Mouse (Mus musculus) forebrain, embryonic 15.5 days (tissue): ENCODE results near the gene Zfp451. TPM values are rescaled to one million over a fixed set of nuclear protein-coding genes. Genes with fewer than 3 reads are reported as not detected.

Experiments used
- ATAC-seq: fragments of 200-750 bp; cut with Nextera tagmentation; replicated peaks from 2 replicates; pipeline ENCODE4 v1.8.0; 2017; ENCODE audit warnings: mild to moderate bottlenecking, moderate TSS enrichment, moderate library complexity
- H3K27ac ChIP-seq: fragments of 300-500 bp; sonication (generic); replicated peaks from 2 replicates; pipeline ENCODE4 v1.5.1; 2015; ENCODE audit warnings: mild to moderate bottlenecking, inconsistent platforms
- H3K27me3 ChIP-seq: fragments of 300-500 bp; sonication (generic); 2 replicates; pipeline ENCODE4 v1.6.1; 2015; ENCODE audit warnings: inconsistent platforms
- H3K36me3 ChIP-seq: fragments of 300-500 bp; sonication (generic); 2 replicates; pipeline ENCODE4 v1.6.1; 2015; ENCODE audit warnings: mild to moderate bottlenecking, inconsistent platforms
- H3K4me1 ChIP-seq: fragments of 300-500 bp; sonication (generic); 2 replicates; pipeline ENCODE4 v1.6.1; 2015; ENCODE audit warnings: inconsistent platforms
- H3K4me2 ChIP-seq: fragments of 300-500 bp; sonication (generic); replicated peaks from 2 replicates; pipeline ENCODE4 v1.6.1; 2015; ENCODE audit warnings: mild to moderate bottlenecking, inconsistent platforms
- H3K4me3 ChIP-seq: fragments of 300-500 bp; sonication (generic); 2 replicates; pipeline ENCODE4 v1.5.1; 2015; ENCODE audit warnings: mild to moderate bottlenecking, inconsistent platforms
- H3K9ac ChIP-seq: fragments of 300-500 bp; sonication (generic); replicated peaks from 2 replicates; pipeline ENCODE4 v1.6.1; 2015; ENCODE audit warnings: mild to moderate bottlenecking, inconsistent platforms
- H3K9me3 ChIP-seq: fragments of 300-500 bp; sonication (generic); 2 replicates; pipeline ENCODE4 v1.6.1; 2016; ENCODE audit warnings: inconsistent platforms
- WGBS: fragments of 180-500 bp; shearing (Covaris S2); methylation state at CpG from one replicate; pipeline ENCODE4 v1.1.7; 2015; ENCODE audit warnings: mixed read lengths; 5-methylcytosine and 5-hydroxymethylcytosine counted together
- polyA plus RNA-seq: library from polyadenylated mRNA; unstranded; fragments of >200 nt; fragmentation: Nextera tagmentation; extraction: Ambion mirVana; gene quantifications from 2 replicates; pipeline ENCODE4 v1.2.1, GENCODE M21; 2015

Zfp451 gene
- polyA plus RNA-seq, 1 experiment from 2014 or later, result 47.0 TPM

GRCm38 (mm10) chr1:33776175-33776611, 38.2 kb downstream of the Zfp451 start:
- H3K9me3 ChIP-seq, result no peaks in the 10 kb centered on the region
- no peak for ATAC-seq
- H3K27me3 ChIP-seq, result no peaks in the 10 kb centered on the region
- no peaks in the 10 kb centered on the region for H3K4me1 ChIP-seq
- H3K36me3 ChIP-seq, result peaks cover 37% of the 10 kb centered on the region
- no peak overlapping the region for H3K4me2 ChIP-seq
- H3K9ac ChIP-seq, result no peak overlapping the region
- WGBS, result 78% methylated on average over 14 of the region's 14 CpGs
- 0 out of 2 replicates have a peak overlapping the region, but pooled peaks have one; percentile 11 for H3K27ac ChIP-seq
- H3K4me3 ChIP-seq, result no peak overlapping the region

- no peaks in the 10 kb centered on the region for H3K4me1 ChIP-seq
- H3K27ac ChIP-seq, result no peak overlapping the region
- H3K27me3 ChIP-seq, result no peaks in the 10 kb centered on the region
- 95% methylated on average over 9 of the region's 9 CpGs for WGBS
- no peak overlapping the region for H3K9ac ChIP-seq
- no peaks in the 10 kb centered on the region for H3K9me3 ChIP-seq
- peaks cover 45% of the 10 kb centered on the region for H3K36me3 ChIP-seq
- H3K4me3 ChIP-seq, result no peak overlapping the region
- ATAC-seq, result no peak
- no peak overlapping the region for H3K4me2 ChIP-seq
These were observed 42.3 kb downstream of the Zfp451 start for GRCm38 (mm10) chr1:33772106-33772505.

GRCm38 (mm10) chr1:33771621-33772020, 42.8 kb downstream of the Zfp451 start:
- Histone ChIP-seq H3K9me3 (no peaks in the 10 kb centered on the region), H3K27me3 (no peaks in the 10 kb centered on the region), H3K4me2 (no peak overlapping the region), H3K4me1 (no peaks in the 10 kb centered on the region), H3K27ac (no peak overlapping the region), H3K36me3 (peaks cover 45% of the 10 kb centered on the region), H3K4me3 (no peak overlapping the region), H3K9ac (no peak overlapping the region)
- WGBS, result 94% methylated on average over 10 of the region's 10 CpGs
- no peak for ATAC-seq

GRCm38 (mm10) chr1:33768827-33769226, 45.6 kb downstream of the Zfp451 start:
- H3K27me3 ChIP-seq, result no peaks in the 10 kb centered on the region
- ATAC-seq, result no peak
- H3K27ac ChIP-seq, result no peak overlapping the region
- no peak overlapping the region for H3K4me2 ChIP-seq
- no peak overlapping the region for H3K9ac ChIP-seq
- peaks cover 38% of the 10 kb centered on the region for H3K36me3 ChIP-seq
- no peaks in the 10 kb centered on the region for H3K9me3 ChIP-seq
- H3K4me3 ChIP-seq, result no peak overlapping the region
- H3K4me1 ChIP-seq, result no peaks in the 10 kb centered on the region

GRCm38 (mm10) chr1:33768091-33768787, 46.2 kb downstream of the Zfp451 start:
- peaks cover 38% of the 10 kb centered on the region for H3K36me3 ChIP-seq
- H3K27me3 ChIP-seq, result no peaks in the 10 kb centered on the region
- 80% methylated on average over 1 of the region's 1 CpGs for WGBS
- no peak overlapping the region for H3K4me2 ChIP-seq
- H3K9me3 ChIP-seq, result no peaks in the 10 kb centered on the region
- no peak overlapping the region for H3K27ac ChIP-seq
- no peak overlapping the region for H3K4me3 ChIP-seq
- ATAC-seq, result no peak
- no peaks in the 10 kb centered on the region for H3K4me1 ChIP-seq
- H3K9ac ChIP-seq, result no peak overlapping the region

- no peak for ATAC-seq
- H3K27ac ChIP-seq, result no peak overlapping the region
- no peak overlapping the region for H3K4me2 ChIP-seq
- no peaks in the 10 kb centered on the region for H3K27me3 ChIP-seq
- H3K9ac ChIP-seq, result no peak overlapping the region
- no peaks in the 10 kb centered on the region for H3K9me3 ChIP-seq
- no peaks in the 10 kb centered on the region for H3K4me1 ChIP-seq
- H3K4me3 ChIP-seq, result no peak overlapping the region
- H3K36me3 ChIP-seq, result peaks cover 32% of the 10 kb centered on the region
- 68% methylated on average over 16 of the region's 16 CpGs for WGBS
These were observed 47.6 kb downstream of the Zfp451 start for GRCm38 (mm10) chr1:33766520-33767508.

- H3K4me2 ChIP-seq, result no peak overlapping the region
- 87% methylated on average over 11 of the region's 11 CpGs for WGBS
- no peak overlapping the region for H3K9ac ChIP-seq
- H3K27ac ChIP-seq, result no peak overlapping the region
- no peak for ATAC-seq
- no peaks in the 10 kb centered on the region for H3K9me3 ChIP-seq
- H3K4me1 ChIP-seq, result no peaks in the 10 kb centered on the region
- peaks cover 36% of the 10 kb centered on the region for H3K36me3 ChIP-seq
- no peaks in the 10 kb centered on the region for H3K27me3 ChIP-seq
- H3K4me3 ChIP-seq, result no peak overlapping the region
These were observed 48.8 kb downstream of the Zfp451 start for GRCm38 (mm10) chr1:33765468-33766080.

GRCm38 (mm10) chr1:33763826-33764225, 50.6 kb downstream of the Zfp451 start:
- 69% methylated on average over 2 of the region's 2 CpGs for WGBS
- Histone ChIP-seq H3K4me2 (no peak overlapping the region), H3K4me1 (no peaks in the 10 kb centered on the region), H3K4me3 (no peak overlapping the region), H3K27me3 (no peaks in the 10 kb centered on the region), H3K9ac (no peak overlapping the region), H3K27ac (no peak overlapping the region), H3K9me3 (no peaks in the 10 kb centered on the region), H3K36me3 (peaks cover 27% of the 10 kb centered on the region)
- no peak for ATAC-seq

GRCm38 (mm10) chr1:33758488-33758887, 55.9 kb downstream of the Zfp451 start:
- H3K27ac ChIP-seq, result no peak overlapping the region
- no peak overlapping the region for H3K4me2 ChIP-seq
- H3K27me3 ChIP-seq, result no peaks in the 10 kb centered on the region
- peaks cover 19% of the 10 kb centered on the region for H3K36me3 ChIP-seq
- no peak overlapping the region for H3K9ac ChIP-seq
- no peak for ATAC-seq
- H3K4me3 ChIP-seq, result no peak overlapping the region
- peaks cover 30% of the 10 kb centered on the region for H3K4me1 ChIP-seq
- no peaks in the 10 kb centered on the region for H3K9me3 ChIP-seq
- 50% methylated on average over 4 of the region's 4 CpGs for WGBS

GRCm38 (mm10) chr1:33757491-33758041, 56.8 kb downstream of the Zfp451 start, which contains the start of gene Bag2:
Gene Bag2, minus strand, starts transcription at chr1:33757795.
- peaks cover 30% of the 10 kb centered on the region for H3K4me1 ChIP-seq
- no peak within 1 kb of the TSS for H3K27ac ChIP-seq
- peak within 1 kb of the TSS; percentile 77 for H3K4me3 ChIP-seq
- ATAC-seq, result peak; percentile 90
- H3K9me3 ChIP-seq, result no peaks in the 10 kb centered on the region
- no peaks in the 10 kb centered on the region for H3K27me3 ChIP-seq
- WGBS, result under 1% methylated on average over 61 of the region's 61 CpGs
- peak within 1 kb of the TSS; percentile 95 for H3K4me2 ChIP-seq
- H3K36me3 ChIP-seq, result peaks cover 18% of the 10 kb centered on the region
- peak within 1 kb of the TSS; percentile 61 for H3K9ac ChIP-seq

GRCm38 (mm10) chr1:33757033-33757413, 57.4 kb downstream of the Zfp451 start:
- Histone ChIP-seq H3K27me3 (no peaks in the 10 kb centered on the region), H3K4me2 (peak overlapping the region; percentile 95), H3K36me3 (peaks cover 15% of the 10 kb centered on the region), H3K4me1 (peaks cover 30% of the 10 kb centered on the region), H3K9ac (peak overlapping the region; percentile 61), H3K4me3 (peak overlapping the region; percentile 77), H3K27ac (no peak overlapping the region), H3K9me3 (no peaks in the 10 kb centered on the region)
- peak; percentile 53 for ATAC-seq
- WGBS, result 5% methylated on average over 14 of the region's 14 CpGs
